Mouse (Mus musculus) duodenum, adult 2 months (tissue): ENCODE data around the gene Cds2. TPM values are rescaled to one million over a fixed set of nuclear protein-coding genes. Genes with fewer than 3 reads are reported as not detected.

Source experiments
- polyA plus RNA-seq: library from polyadenylated mRNA; depleted of rRNA; stranded (reverse); fragments of >200 nt; gene quantifications from 2 replicates; pipeline ENCODE4 v1.2.3, GENCODE M21; 2012; ENCODE audit warnings: low replicate concordance; rRNA removed

Cds2 gene
- 19.3 and 25.8 TPM in 2 replicates for polyA plus RNA-seq

DNA sequence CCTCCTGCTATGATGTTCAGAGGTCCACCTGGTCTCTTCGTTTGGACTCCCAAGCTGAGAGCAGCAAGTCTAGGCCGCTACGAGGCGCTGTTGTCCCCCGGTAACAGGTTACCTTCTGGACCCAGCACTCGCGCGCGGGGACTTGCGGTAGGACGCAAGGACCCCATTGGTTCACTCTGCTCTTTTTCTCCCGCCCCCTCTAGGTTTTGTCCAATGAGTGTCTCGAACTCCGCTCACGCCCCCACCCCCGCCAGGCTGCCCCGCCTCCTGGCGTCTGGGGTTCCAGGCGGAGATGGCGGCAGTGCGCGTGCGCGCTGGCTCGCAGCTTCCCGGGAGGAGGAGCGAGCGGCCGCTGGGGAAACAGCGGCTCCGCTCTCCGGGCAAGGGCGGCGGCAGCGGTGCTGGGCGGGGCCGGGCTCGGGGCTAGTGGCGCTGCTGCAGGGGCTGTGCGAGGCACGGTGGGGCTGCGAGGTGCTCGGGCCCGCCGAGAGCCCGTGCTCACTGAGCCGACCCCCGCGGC, at the start of gene Cds2:
Gene Cds2, plus strand, starts transcription at position 270 of the 520 bp plus-strand sequence.

DNA sequence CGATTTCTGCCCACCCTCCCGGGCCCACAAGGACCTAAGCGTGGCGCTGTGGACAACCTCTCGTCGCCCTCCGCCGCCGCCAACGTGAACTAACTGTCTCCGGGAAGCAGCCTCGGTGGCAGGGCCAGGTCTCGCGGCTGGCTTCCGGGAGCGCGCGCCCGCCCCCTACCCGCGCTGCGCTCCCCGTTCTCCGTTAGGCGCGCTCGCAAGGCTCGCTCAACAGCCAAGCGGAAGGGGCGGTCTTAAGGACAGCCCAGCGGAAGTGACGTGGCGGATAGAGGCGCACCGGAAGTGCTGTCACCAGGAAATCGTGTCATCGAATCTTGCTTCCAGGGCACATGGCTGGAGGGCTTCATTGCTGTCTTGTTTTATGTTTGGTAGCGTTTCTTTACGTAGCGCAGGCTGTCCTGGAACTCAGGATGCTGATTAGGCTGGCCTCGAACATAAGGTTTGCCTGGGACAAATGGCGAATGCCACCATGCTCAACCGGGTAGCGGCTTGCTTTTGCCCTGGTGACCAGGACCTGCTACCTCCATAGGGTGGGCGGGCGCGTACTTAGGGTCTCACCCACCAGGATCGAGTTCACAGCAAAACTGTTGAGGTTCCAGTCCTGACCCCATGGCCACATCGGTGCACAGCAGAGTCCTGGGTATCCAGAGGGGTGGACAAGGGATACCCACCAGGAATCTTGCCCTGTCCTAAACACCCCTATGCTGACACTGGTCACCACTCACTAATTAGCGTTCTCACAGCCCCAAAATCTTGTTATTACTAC, 15.2 kb upstream of the Cds2 start, which contains the start of gene Tmem230:
Gene Tmem230, minus strand, starts transcription at position 269 of the 775 bp plus-strand sequence.

DNA sequence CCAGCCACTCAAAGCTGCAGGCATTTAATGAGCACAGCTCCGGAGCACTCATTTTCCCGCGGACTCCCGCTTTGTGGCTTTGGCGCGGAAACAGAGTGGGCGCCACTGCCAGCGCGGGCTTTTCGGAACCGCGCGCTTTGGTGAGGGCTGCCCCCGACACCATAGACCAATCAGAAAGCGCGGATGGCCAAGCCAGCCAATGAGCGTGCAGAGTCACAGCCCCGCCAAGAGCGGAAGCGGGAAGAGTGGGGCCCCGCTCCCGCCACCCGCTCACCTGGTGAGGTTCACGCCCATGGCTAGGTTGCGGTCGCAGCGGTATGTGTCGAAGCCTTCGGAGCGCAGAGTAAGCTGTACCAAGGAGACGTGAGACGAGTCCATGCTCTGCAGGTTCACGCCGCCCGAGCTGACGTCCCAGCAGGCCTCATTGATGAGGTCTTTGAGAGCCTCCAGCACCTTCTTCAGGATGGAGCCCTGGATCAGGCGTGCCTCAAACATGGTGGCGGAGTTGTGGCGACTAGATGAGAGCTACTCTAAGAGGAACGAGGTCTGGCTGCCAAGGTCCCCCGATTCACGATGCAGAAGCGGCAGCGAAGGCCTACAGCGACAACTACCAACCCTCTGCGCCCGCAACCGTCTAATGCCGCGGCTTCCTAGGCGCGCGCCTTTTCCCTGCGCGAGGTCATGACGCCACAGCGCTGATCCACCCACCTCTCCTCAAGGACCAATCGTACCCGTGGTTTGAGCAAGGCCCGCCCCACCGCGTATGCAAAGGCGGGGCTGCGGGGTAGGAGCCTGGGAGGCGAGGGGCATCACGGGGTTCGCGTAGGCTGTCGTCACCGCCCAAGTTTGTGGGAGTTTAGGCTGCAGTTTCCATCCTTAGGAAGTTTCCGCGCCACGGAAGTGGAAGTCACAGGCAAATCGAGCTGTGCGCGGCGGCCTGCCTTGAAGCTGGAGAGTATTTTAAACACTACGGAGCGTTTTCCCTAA, 10.1 kb upstream of the Cds2 start, which contains the start of gene Pcna:
Gene Pcna, minus strand, starts transcription at position 773 of the 987 bp plus-strand sequence.

Other genes starting within 250 kb of the Cds2 start
- 7.5 and 11.9 TPM in 2 replicates for gene Rassf2, start 232.9 kb upstream of the Cds2 start, polyA plus RNA-seq
- 22.1 and 51.2 TPM in 2 replicates for gene Slc23a2, start 118.0 kb upstream of the Cds2 start, polyA plus RNA-seq
- gene Tmem230, start 15.3 kb upstream of the Cds2 start, polyA plus RNA-seq: 48.0 and 158 TPM in 2 replicates
- gene Pcna, start 9.8 kb upstream of the Cds2 start, polyA plus RNA-seq: 49.1 and 59.6 TPM in 2 replicates
- not detected in 2 replicates for gene Prokr2, start 122.3 kb downstream of the Cds2 start, polyA plus RNA-seq